Mouse (Mus musculus): ENCODE results near the gene Ndufaf8.

DNA sequence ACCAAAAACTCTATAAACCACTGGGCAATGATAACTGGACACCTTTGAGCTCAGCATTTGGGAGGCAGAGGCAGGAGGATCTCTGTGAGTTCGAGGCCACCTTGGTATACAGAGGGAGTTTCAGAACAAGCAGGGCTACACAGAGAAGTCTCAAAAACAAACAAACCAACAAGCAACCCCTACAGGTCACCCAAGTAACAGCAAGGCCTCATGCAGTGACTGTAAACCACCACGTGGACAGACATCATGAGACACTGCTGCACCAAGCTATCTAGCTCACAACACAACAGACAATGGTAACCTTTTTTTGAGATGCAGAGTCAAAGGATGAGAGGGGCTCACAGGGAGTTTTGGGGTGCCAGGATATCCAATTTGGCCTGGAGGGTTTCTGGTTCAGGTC is 28.1 kb downstream of the Ndufaf8 start:
- TF ChIP-seq EP300 (IDR thresholded peaks at IDR 0.05; ENCODE audit: low read depth): no peak
- 0 out of 2 replicates have a peak, but pooled peaks have one; percentile 11 for TF ChIP-seq CTCF (IDR thresholded peaks at IDR 0.05; ENCODE audit: low read depth)
